Mouse (Mus musculus) forebrain, embryonic 16.5 days (tissue): ENCODE data around the gene Lsr. TPM values are rescaled to one million over a fixed set of nuclear protein-coding genes. Genes with fewer than 3 reads are reported as not detected.
"Not testable (repeated sequence)": the region's sequence is repeated elsewhere in the genome, so short reads cannot be mapped to it uniquely, and the experiment has no call there.

Experiments used
- ATAC-seq: fragments of 200-750 bp; cut with Nextera tagmentation; 2 replicates; pipeline ENCODE4 v1.8.0; 2017; ENCODE audit warnings: mild to moderate bottlenecking, moderate library complexity
- H3K27ac ChIP-seq: fragments of 300-500 bp; sonication (generic); 2 replicates; pipeline ENCODE4 v1.5.1; 2014; ENCODE audit warnings: low read length, control low read depth
- H3K27me3 ChIP-seq: fragments of 300-500 bp; sonication (generic); replicated peaks from 2 replicates; pipeline ENCODE4 v1.6.1; 2014; ENCODE audit warnings: low read length; ENCODE audit not compliant: control insufficient read depth, insufficient read depth
- H3K36me3 ChIP-seq: fragments of 300-500 bp; sonication (generic); 2 replicates; pipeline ENCODE4 v1.6.1; 2014; ENCODE audit not compliant: control insufficient read depth, insufficient read depth
- H3K4me1 ChIP-seq: fragments of 300-500 bp; sonication (generic); replicated peaks from 2 replicates; pipeline ENCODE4 v1.6.1; 2014; ENCODE audit warnings: low read length; ENCODE audit not compliant: control insufficient read depth, insufficient read depth
- H3K4me2 ChIP-seq: fragments of 300-500 bp; sonication (generic); 2 replicates; pipeline ENCODE4 v1.6.1; 2014; ENCODE audit warnings: mild to moderate bottlenecking, low read length, control low read depth
- H3K4me3 ChIP-seq: fragments of 300-500 bp; sonication (generic); replicated peaks from 2 replicates; pipeline ENCODE4 v1.5.1; 2014; ENCODE audit warnings: mild to moderate bottlenecking, low read length, control low read depth
- H3K9ac ChIP-seq: fragments of 300-500 bp; sonication (generic); replicated peaks from 2 replicates; pipeline ENCODE4 v1.6.1; 2014; ENCODE audit warnings: low read depth, low read length, control low read depth
- H3K9me3 ChIP-seq: fragments of 300-500 bp; sonication (generic); 2 replicates; pipeline ENCODE4 v1.6.1; 2016; ENCODE audit warnings: low read length; ENCODE audit not compliant: control insufficient read depth
- WGBS: fragments of 180-500 bp; shearing (Covaris S2); extraction: QIAGEN DNeasy Blood & Tissue Kit; methylation state at CpG from one replicate; pipeline ENCODE4 v1.1.7; 2014; 5-methylcytosine and 5-hydroxymethylcytosine counted together
- polyA plus RNA-seq: library from polyadenylated mRNA; unstranded; fragments of >200 nt; fragmentation: Nextera tagmentation; extraction: Ambion mirVana; gene quantifications from 2 replicates; pipeline ENCODE4 v1.2.1, GENCODE M21; 2015

Lsr gene
- polyA plus RNA-seq, 1 experiment from 2014 or later = 21.3 TPM

DNA sequence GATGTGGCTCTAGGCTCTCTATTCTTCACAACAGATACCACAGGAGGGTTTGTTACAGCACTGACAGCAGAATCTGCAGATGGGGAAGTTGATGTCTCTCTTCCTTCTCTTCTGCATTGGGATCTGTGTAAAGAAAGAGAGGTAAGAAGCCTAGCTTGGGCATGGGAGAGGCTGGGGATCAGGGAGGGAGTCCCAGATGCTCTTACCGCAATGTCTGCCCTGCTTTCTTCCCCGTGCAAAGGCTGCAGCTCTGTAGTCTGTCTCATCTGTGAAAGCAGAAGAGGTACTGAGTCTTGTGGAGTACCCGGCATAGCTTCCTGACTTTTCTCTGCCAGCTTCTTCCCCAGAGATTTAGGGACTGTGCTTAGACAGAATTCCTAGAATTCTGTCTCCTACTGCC, 50.8 kb downstream of the Lsr start:
- H3K36me3 ChIP-seq, H3K9ac ChIP-seq, H3K4me3 ChIP-seq, H3K4me1 ChIP-seq, H3K27me3 ChIP-seq, H3K4me2 ChIP-seq, H3K9me3 ChIP-seq, ATAC-seq, H3K27ac ChIP-seq: not testable (repeated sequence)
- 47% methylated on average over 3 of the region's 3 CpGs for WGBS

DNA sequence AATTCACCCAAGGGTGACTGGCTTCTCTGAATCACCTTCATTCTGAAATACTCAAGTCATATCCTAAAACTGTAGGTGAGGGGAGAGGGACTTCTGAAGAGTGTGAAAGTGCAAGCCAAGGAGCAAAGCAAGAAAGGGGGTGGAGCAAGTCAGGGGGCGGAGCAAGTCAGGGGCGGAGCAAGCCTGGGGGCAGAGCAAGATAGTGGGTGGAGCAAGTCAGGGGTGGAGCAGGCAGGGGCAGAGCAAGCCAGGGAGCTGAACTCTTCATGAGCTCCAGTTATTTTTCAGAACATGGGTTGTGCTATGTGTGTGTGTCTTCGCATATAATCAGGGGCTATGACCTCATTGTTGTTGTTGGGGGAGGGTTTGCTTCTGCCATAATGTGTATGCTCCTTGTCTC, 53.0 kb downstream of the Lsr start:
- H3K4me2 ChIP-seq = no peak overlapping the region
- H3K9ac ChIP-seq = no peak overlapping the region
- H3K4me3 ChIP-seq = no peak overlapping the region
- H3K27ac ChIP-seq = no peak overlapping the region
- H3K4me1 ChIP-seq = no peaks in the 10 kb centered on the region
- H3K9me3 ChIP-seq = no peaks in the 10 kb centered on the region
- H3K27me3 ChIP-seq = no peaks in the 10 kb centered on the region
- 59% methylated on average over 3 of the region's 3 CpGs for WGBS
- ATAC-seq = no peak
- no peaks in the 10 kb centered on the region for H3K36me3 ChIP-seq

DNA sequence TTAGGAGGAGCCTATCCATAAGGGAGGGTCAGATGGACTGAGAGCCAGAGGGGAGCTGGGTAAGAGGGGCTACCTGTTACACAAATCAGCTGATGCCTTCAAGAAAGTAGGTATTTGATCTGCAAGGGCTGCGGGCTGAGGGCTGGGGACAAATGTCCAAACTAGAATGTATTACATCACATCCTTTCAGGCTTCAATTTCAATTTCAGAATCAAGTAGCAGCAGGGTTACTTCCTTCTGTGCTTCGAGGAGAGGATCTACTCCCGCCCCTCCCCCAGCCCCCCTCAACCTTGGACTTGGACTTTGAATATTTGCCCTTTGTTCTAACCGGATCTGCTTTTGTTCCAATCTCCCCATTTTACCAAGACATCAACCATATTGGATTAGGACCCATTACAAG, 56.0 kb downstream of the Lsr start:
- no peak overlapping the region for H3K4me2 ChIP-seq
- 49% methylated on average over 4 of the region's 4 CpGs for WGBS
- H3K4me1 ChIP-seq = no peaks in the 10 kb centered on the region
- no peak overlapping the region for H3K9ac ChIP-seq
- H3K4me3 ChIP-seq = no peak overlapping the region
- no peak for ATAC-seq
- H3K27me3 ChIP-seq = no peaks in the 10 kb centered on the region
- H3K36me3 ChIP-seq = no peaks in the 10 kb centered on the region
- H3K9me3 ChIP-seq = no peaks in the 10 kb centered on the region
- H3K27ac ChIP-seq = no peak overlapping the region

DNA sequence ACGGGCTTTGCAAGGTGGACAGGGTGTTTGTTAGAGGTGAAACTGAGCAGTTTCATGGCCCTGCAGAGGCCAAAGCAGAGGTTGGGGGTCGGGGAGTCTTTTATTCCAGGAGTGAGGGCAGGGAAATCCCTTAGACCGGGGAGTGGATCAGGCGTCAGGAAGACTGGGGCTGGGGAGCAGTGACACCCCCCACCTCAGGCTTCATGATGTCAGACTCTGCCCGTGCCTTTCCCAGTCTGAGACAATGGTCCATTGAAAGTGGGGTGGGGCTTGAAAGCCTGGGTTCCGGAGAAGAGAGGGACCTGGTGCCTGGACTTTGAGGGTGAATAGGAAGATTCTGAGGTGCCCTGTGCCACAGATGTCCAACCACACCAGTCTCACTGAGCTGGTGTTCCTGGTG, 56.6 kb downstream of the Lsr start:
- Histone ChIP-seq H3K27me3 (no peaks in the 10 kb centered on the region), H3K36me3 (no peaks in the 10 kb centered on the region), H3K4me2 (no peak overlapping the region), H3K9me3 (no peaks in the 10 kb centered on the region), H3K4me1 (no peaks in the 10 kb centered on the region), H3K4me3 (no peak overlapping the region), H3K27ac (no peak overlapping the region), H3K9ac (no peak overlapping the region)
- ATAC-seq = no peak
- 9% methylated on average over 6 of the region's 6 CpGs for WGBS

DNA sequence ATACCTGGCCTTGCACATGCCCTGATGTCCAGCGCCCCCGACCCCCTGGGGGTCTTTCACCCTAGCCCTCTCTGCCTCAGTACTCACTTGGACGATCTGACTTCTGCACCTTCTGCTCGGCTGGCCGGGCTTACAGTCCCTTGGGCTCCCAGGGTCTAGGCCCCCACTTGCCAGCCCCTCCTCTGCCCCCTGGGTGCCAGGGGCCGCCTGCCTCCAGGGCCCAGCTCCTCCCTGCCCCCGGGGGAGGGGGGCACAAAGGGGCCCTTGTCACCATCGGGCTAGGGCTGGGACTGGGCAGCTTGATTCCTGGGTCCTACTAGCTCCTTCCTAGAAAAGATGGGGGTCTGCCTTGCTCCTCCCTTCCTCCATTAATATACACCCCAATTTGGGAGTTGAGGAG, 58.5 kb downstream of the Lsr start, which contains the start of gene Mag:
Gene Mag, minus strand, starts transcription at position 142 of the 400 bp plus-strand sequence.
- H3K27ac ChIP-seq = no peak within 1 kb of the TSS
- H3K9me3 ChIP-seq = no peaks in the 10 kb centered on the region
- no peaks in the 10 kb centered on the region for H3K4me1 ChIP-seq
- no peak within 1 kb of the TSS for H3K4me3 ChIP-seq
- H3K36me3 ChIP-seq = no peaks in the 10 kb centered on the region
- 65% methylated on average over 8 of the region's 8 CpGs for WGBS
- H3K27me3 ChIP-seq = no peaks in the 10 kb centered on the region
- H3K9ac ChIP-seq = no peak within 1 kb of the TSS
- H3K4me2 ChIP-seq = no peak within 1 kb of the TSS
- no peak for ATAC-seq

DNA sequence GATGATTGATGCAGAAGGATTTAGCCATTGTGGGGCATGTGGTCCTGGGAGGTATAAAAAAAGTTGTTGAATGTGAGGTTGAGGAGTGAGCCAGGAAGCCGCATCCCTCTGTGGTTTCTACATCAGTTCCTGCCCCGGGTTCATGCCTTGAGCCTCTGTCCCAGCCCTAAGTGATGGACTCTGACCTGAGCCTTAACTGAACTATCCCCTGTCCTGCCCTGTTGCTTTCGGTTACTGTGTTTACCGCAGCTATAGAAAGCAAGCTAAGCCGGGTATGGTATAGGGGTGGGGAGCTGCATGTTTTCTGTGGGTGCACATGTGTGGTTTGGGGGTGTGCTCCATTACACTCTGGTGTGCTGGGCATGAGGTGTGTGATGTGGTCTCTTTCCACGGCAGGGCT, 63.5 kb downstream of the Lsr start:
- WGBS = 83% methylated on average over 6 of the region's 6 CpGs
- no peak overlapping the region for H3K4me2 ChIP-seq
- no peak overlapping the region for H3K9ac ChIP-seq
- no peak overlapping the region for H3K27ac ChIP-seq
- no peaks in the 10 kb centered on the region for H3K36me3 ChIP-seq
- no peak overlapping the region for H3K4me3 ChIP-seq
- ATAC-seq = no peak
- H3K4me1 ChIP-seq = peaks cover 9% of the 10 kb centered on the region
- H3K27me3 ChIP-seq = no peaks in the 10 kb centered on the region
- H3K9me3 ChIP-seq = no peaks in the 10 kb centered on the region

DNA sequence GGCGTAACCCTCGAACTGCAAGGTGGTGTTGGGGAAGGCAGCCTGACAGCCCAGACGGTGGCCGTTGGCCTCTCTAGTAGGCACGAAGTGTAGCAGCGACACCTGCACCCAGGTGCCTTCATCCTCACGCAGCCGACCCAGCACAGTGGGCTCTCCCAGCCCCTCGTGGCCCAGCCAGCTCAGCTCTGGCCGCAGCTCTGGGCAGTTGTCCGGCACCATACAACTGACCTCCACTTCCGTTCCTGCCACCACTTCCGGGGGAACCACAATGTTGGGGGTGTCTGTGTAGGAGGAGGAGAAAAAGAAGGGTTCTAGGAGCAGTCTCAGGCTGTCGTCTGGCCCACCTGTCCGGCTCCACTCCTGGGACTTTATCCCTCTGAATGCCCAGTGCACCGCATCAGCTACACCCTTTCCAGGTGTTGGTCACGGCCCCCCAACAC, 64.3 kb downstream of the Lsr start:
- Histone ChIP-seq H3K27ac (no peak overlapping the region), H3K36me3 (no peaks in the 10 kb centered on the region), H3K9ac (no peak overlapping the region), H3K9me3 (no peaks in the 10 kb centered on the region), H3K4me1 (peaks cover 9% of the 10 kb centered on the region), H3K27me3 (no peaks in the 10 kb centered on the region), H3K4me3 (peak overlapping the region; percentile 30), H3K4me2 (peak overlapping the region; percentile 51)
- no peak for ATAC-seq
- 19% methylated on average over 16 of the region's 17 CpGs for WGBS

DNA sequence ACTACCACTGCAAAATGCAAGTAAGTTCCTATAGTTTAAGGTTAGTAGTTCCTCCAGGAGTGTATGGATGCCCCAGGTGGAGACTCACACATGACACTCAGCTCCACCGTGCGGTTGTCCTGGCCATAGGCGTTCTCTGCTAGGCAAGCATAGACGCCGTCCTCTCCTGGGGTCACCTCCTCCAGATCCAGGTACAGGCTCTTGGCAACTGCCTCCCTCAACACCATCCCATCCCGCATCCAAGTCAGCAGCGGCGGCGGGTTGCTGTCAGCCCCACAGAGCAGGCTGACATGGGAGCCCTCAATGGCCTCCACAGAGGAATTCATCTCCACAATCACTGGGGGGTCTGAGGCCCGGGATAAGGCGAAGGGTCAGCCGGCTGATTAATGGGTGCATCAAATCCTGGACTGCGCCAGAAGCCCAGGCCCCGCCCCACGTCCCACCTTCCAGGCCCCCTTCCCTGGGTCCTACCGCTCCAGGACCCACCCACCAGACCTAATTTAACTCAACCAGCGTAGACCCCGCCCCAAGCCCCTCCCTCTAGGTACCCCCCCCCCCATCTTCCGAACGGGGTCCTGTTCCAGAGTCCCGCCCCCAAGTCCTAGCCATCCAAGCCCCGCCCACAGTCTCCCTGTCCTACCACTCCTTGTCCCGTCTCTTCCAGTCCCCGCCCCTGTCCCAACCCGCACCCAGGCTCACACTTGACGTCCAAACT, 64.8 kb downstream of the Lsr start:
- Histone ChIP-seq H3K27ac (no peak overlapping the region), H3K27me3 (no peaks in the 10 kb centered on the region), H3K9me3 (no peaks in the 10 kb centered on the region), H3K36me3 (no peaks in the 10 kb centered on the region), H3K4me1 (peaks cover 9% of the 10 kb centered on the region), H3K4me2 (peak overlapping the region; percentile 51), H3K9ac (peak overlapping the region; percentile 38), H3K4me3 (peak overlapping the region; percentile 30)
- no peak for ATAC-seq
- WGBS = 2% methylated on average over 23 of the region's 26 CpGs
